Mouse (Mus musculus): ENCODE measurements at regions not wholly inside any gene's neighbourhood (a gene's known extent, or its start where the extent isn't known, plus 50 kb on each side); places are given as distances from the start of the nearest gene placed in this dataset.
A peak's percentile ranks its signal among the peaks of the same experiment; 100 is the strongest.

DNA sequence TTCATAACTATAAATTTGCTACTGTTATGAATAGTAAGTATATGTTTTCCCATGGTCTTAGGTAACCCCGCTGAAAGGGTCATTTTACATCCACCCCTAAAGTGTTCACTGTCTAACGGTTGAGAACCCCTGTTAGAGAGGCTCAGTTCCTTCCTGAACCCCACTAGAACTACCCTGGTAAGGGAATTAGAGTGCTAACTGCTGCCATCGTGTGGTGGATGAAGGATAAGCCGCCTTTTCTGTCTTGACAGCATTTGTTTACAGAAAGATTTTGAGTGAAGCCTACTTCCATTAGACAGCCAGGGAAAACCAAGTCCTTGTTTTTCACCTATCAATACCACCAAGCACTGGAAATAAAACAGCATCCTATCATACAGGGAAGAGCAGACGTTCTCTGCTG, 90.3 kb upstream of the Tbx22 start:
- peak; percentile 17 for DNase-seq
